Mouse (Mus musculus) stomach, postnatal 0 days (tissue): ENCODE data around the gene Slc2a3.

Experiments used
- CTCF ChIP-seq: IDR thresholded peaks from 2 replicates; pipeline ENCODE4 v1.5.1; 2016; ENCODE audit warnings: antibody characterized with exemption, low read depth, mild to moderate bottlenecking, moderate library complexity
- EP300 ChIP-seq: optimal IDR thresholded peaks from 2 replicates; pipeline ENCODE3; 2016; ENCODE audit warnings: antibody characterized with exemption

DNA sequence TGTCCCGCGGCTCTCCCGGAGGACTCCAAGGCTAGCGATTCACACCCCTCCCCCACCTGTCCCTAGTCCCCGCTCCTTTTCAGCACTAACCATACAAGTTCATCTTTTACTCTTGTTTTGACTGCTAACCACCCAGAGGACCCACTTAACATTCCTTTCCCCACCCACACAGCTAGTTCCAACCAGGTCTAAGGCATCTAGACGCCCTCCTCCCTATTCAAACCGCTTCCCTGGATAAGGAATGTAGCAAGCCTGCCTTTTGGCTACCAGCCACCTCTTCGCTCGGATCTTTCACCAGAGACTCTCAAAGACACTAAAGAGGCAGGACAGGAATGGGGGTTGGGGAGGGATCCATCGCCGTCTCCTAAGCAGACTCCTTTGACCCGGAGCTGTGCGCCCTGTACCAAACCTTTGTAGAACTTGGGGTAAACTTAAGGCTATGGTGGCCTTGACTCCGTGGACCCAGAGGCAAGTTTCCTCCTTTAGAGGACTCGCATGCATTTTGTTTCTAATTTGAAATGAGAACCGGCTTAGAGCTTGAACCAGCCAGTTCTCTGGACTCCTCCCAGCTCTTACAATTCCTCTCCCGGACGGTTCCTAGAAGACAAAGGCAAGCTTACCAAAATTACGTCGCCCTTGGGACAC is 98.8 kb downstream of the Slc2a3 start:
- no peak for TF ChIP-seq CTCF
- no peak for TF ChIP-seq EP300
